12 mouse cellular contexts compared by ENCODE assay signal in the genomic region with DNA sequence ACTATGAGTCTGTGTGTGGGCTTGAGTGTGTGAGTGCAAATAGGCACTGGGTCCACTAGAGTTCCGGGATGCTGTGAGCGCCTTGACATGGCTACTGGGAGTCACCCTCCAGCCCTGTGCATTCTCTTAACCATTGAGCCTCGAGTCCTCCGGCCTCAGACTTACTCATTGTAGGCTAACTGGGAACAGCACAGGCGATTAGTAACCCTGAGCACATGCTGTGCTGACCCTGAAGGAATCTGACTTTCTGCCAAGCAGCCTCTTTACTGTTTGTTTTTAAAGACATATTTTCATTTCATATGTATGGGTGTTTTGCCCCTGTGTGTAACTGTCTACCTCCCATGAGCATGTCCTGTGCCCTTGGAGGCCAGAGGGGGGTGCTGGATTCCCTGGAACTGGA. TPM values are rescaled to one million over a fixed set of nuclear protein-coding genes. Genes with fewer than 3 reads are reported as not detected.
DNase-seq lines count a peak whose midpoint lies in the region; ATAC-seq lines count a peak whose summit lies in the region.
"Had no signal": no experiment of that assay in that cellular context is flagged by ENCODE, and none has a peak within 500 bp of the region (broad histone marks: within the 10 kb centered on the region; RNA-seq: fewer than 3 reads in every experiment).

No protein-coding gene starts in this region.

- no peak for DNase-seq in embryonic facial prominence, embryonic 10.5 days (ENCODE audit: low spot score)
- DNase-seq in neural tube, embryonic 10.5 days (ENCODE audit: extremely low spot score, low spot score): no peak
- DNase-seq in midbrain, embryonic 10.5 days (ENCODE audit: low spot score): no peak
- DNase-seq in lung, adult 18-20 months: no peak
- DNase-seq in thymus, adult 18-20 months: no peak
- DNase-seq: layer of hippocampus, adult 9-11 months; lung, postnatal 10 days; thymus, postnatal 4 days had no signal

- no peak overlapping the region for H3K4me3 ChIP-seq in embryonic facial prominence, embryonic 12.5 days
- no peak overlapping the region for H3K4me3 ChIP-seq in embryonic facial prominence, embryonic 10.5 days
- H3K4me3 ChIP-seq in neural tube, embryonic 13.5 days: no peak overlapping the region
- H3K4me3 ChIP-seq in midbrain, embryonic 10.5 days: no peak overlapping the region
- H3K4me3 ChIP-seq: stomach, embryonic 15.5 days had no signal

- no peaks in the 10 kb centered on the region for H3K27me3 ChIP-seq in embryonic facial prominence, embryonic 12.5 days
- 0 out of 2 replicates have a peak, but pooled peaks cover 3% of the 10 kb centered on the region for H3K27me3 ChIP-seq in embryonic facial prominence, embryonic 10.5 days (replicated peaks; ENCODE audit: low read depth, poor library complexity, severe bottlenecking)
- no peaks in the 10 kb centered on the region for H3K27me3 ChIP-seq in neural tube, embryonic 13.5 days
- no peaks in the 10 kb centered on the region for H3K27me3 ChIP-seq in midbrain, embryonic 10.5 days (ENCODE audit: low read depth, poor library complexity, severe bottlenecking)
- H3K27me3 ChIP-seq: stomach, embryonic 15.5 days had no signal

- no peak for ATAC-seq in embryonic facial prominence, embryonic 12.5 days (ENCODE audit: insufficient number of reproducible peaks, insufficient read depth, low FRiP score, low TSS enrichment)
- no peak for ATAC-seq in neural tube, embryonic 13.5 days (ENCODE audit: low read depth)
- no peak for ATAC-seq in megakaryocyte, adult 5-6 weeks (ENCODE audit: poor library complexity, severe bottlenecking)

- 76% methylated on average over 5 of the region's 5 CpGs for WGBS in embryonic facial prominence, embryonic 12.5 days
- 82% methylated on average over 5 of the region's 5 CpGs for WGBS in embryonic facial prominence, embryonic 10.5 days
- 66% methylated on average over 5 of the region's 5 CpGs for WGBS in neural tube, embryonic 13.5 days
- 79% methylated on average over 5 of the region's 5 CpGs for WGBS in midbrain, embryonic 10.5 days

- peaks cover 13% of the 10 kb centered on the region; the same call in 1 of the 2 replicates for H3K4me1 ChIP-seq in embryonic facial prominence, embryonic 12.5 days
- peaks cover 14% of the 10 kb centered on the region for H3K4me1 ChIP-seq in embryonic facial prominence, embryonic 10.5 days
- H3K4me1 ChIP-seq in neural tube, embryonic 13.5 days (replicated peaks): peaks cover 45% of the 10 kb centered on the region
- H3K4me1 ChIP-seq in midbrain, embryonic 10.5 days: peaks cover 14% of the 10 kb centered on the region
- H3K4me1 ChIP-seq: stomach, embryonic 15.5 days had no signal

- H3K9me3 ChIP-seq in embryonic facial prominence, embryonic 12.5 days: no peaks in the 10 kb centered on the region
- no peaks in the 10 kb centered on the region for H3K9me3 ChIP-seq in embryonic facial prominence, embryonic 10.5 days
- no peaks in the 10 kb centered on the region for H3K9me3 ChIP-seq in neural tube, embryonic 13.5 days
- H3K9me3 ChIP-seq in midbrain, embryonic 10.5 days (replicated peaks): no peaks in the 10 kb centered on the region
- H3K9me3 ChIP-seq: stomach, embryonic 15.5 days had no signal

- H3K4me2 ChIP-seq in embryonic facial prominence, embryonic 12.5 days (replicated peaks): no peak overlapping the region
- H3K4me2 ChIP-seq in neural tube, embryonic 13.5 days: no peak overlapping the region
- H3K4me2 ChIP-seq: stomach, embryonic 15.5 days had no signal

- H3K9ac ChIP-seq in embryonic facial prominence, embryonic 12.5 days: no peak overlapping the region
- no peak overlapping the region for H3K9ac ChIP-seq in neural tube, embryonic 13.5 days
- H3K9ac ChIP-seq: stomach, embryonic 15.5 days had no signal

- no peaks in the 10 kb centered on the region for H3K36me3 ChIP-seq in embryonic facial prominence, embryonic 12.5 days
- H3K36me3 ChIP-seq in embryonic facial prominence, embryonic 10.5 days (replicated peaks): no peaks in the 10 kb centered on the region
- no peaks in the 10 kb centered on the region for H3K36me3 ChIP-seq in neural tube, embryonic 13.5 days
- H3K36me3 ChIP-seq in midbrain, embryonic 10.5 days: no peaks in the 10 kb centered on the region
- H3K36me3 ChIP-seq: stomach, embryonic 15.5 days had no signal

- H3K27ac ChIP-seq in embryonic facial prominence, embryonic 12.5 days: 0 out of 2 replicates have a peak overlapping the region, but pooled peaks have one; percentile 20
- no peak overlapping the region for H3K27ac ChIP-seq in embryonic facial prominence, embryonic 10.5 days (replicated peaks)
- H3K27ac ChIP-seq in neural tube, embryonic 13.5 days (replicated peaks): peak overlapping the region; percentile 93
- peak overlapping the region; percentile 67; the same call in 1 of the 2 replicates for H3K27ac ChIP-seq in midbrain, embryonic 10.5 days (replicated peaks)
- H3K27ac ChIP-seq: stomach, embryonic 15.5 days had no signal

RNA-seq across cellular contexts. Expression of a gene that starts 10.9 kb away (rescaled TPM):
- polyA plus RNA-seq in embryonic facial prominence, embryonic 12.5 days (2016; fragmentation: Nextera tagmentation; extraction: Ambion mirVana): 16.7 and 16.8 TPM in 2 replicates
- polyA plus RNA-seq in embryonic facial prominence, embryonic 10.5 days (2016; fragmentation: Nextera tagmentation; extraction: Ambion mirVana): 8.6 and 9.8 TPM in 2 replicates
- 30.6 TPM in 2 replicates for polyA plus RNA-seq in neural tube, embryonic 13.5 days (2015; fragmentation: Nextera tagmentation; extraction: Ambion mirVana)
- polyA plus RNA-seq in midbrain, embryonic 10.5 days (2016; fragmentation: Nextera tagmentation; extraction: Ambion mirVana): 9.4 and 12.0 TPM in 2 replicates
- total RNA-seq in megakaryocyte, adult 5-6 weeks (2015): 0.27 and 0.80 TPM in 2 replicates
- 0.16 and 0.37 TPM in 2 replicates for total RNA-seq in megakaryocyte, adult 5-6 weeks (2017)

RNA-seq across cellular contexts. Expression of a gene that starts 28.9 kb away (rescaled TPM):
- polyA plus RNA-seq in embryonic facial prominence, embryonic 12.5 days (2016; fragmentation: Nextera tagmentation; extraction: Ambion mirVana): 9.5 and 9.7 TPM in 2 replicates
- polyA plus RNA-seq in embryonic facial prominence, embryonic 10.5 days (2016; fragmentation: Nextera tagmentation; extraction: Ambion mirVana): 15.8 and 17.3 TPM in 2 replicates
- polyA plus RNA-seq in neural tube, embryonic 13.5 days (2015; fragmentation: Nextera tagmentation; extraction: Ambion mirVana): 12.5 and 14.2 TPM in 2 replicates
- polyA plus RNA-seq in midbrain, embryonic 10.5 days (2016; fragmentation: Nextera tagmentation; extraction: Ambion mirVana): 26.2 and 29.7 TPM in 2 replicates
- total RNA-seq in megakaryocyte, adult 5-6 weeks (2015): 123 and 145 TPM in 2 replicates
- total RNA-seq in megakaryocyte, adult 5-6 weeks (2017): 124 and 148 TPM in 2 replicates
